Mouse (Mus musculus) gastrocnemius, postnatal 14 days (tissue): ENCODE data around the gene Srrm2. TPM values are rescaled to one million over a fixed set of nuclear protein-coding genes. Genes with fewer than 3 reads are reported as not detected.

Experiments used
- DNase-seq: peaks from one replicate; pipeline ENCODE4 v3.0.0; 2021; ENCODE audit warnings: mixed read lengths
- intact Hi-C: fragments of 180-260 bp; cut with DNase I; formaldehyde crosslinking; loops from one replicate; pipeline ENCODE4 v1.15.1; 2025; ENCODE audit warnings: low total_unique reads
- total RNA-seq, 2 experiments: library from RNA; stranded (reverse); gene quantifications; 2 replicates each; pipeline ENCODE4 v1.2.3; 2021

Gene Srrm2
- total RNA-seq, 2 experiments from 2014 or later, result 148 to 169 TPM

GRCm38 (mm10) chr17:23801627-23802026 is 11.3 kb downstream of the Srrm2 start:
- no peak for DNase-seq
- intact Hi-C loops, result no loop called here

GRCm38 (mm10) chr17:23802746-23803365 is 12.5 kb downstream of the Srrm2 start:
- peak; percentile 99 for DNase-seq
- intact Hi-C loops, result no loop called here

GRCm38 (mm10) chr17:23803366-23804041 is 13.2 kb downstream of the Srrm2 start:
- DNase-seq, result peak; percentile 78
- intact Hi-C loops, result no loop called here

- intact Hi-C loops, result no loop called here
- no peak for DNase-seq
Measured at GRCm38 (mm10) chr17:23804426-23805085, 14.2 kb downstream of the Srrm2 start.

- intact Hi-C loops, result no loop called here
Measured at GRCm38 (mm10) chr17:23806867-23807266, 16.5 kb downstream of the Srrm2 start.

GRCm38 (mm10) chr17:23807918-23808317 is 17.6 kb downstream of the Srrm2 start:
- intact Hi-C loops, result no loop called here
- no peak for DNase-seq

More at GRCm38 (mm10) chr17:23806867-23807266, 16.5 kb downstream of the Srrm2 start:
- no peak for DNase-seq

GRCm38 (mm10) chr17:23815641-23816040 is 25.3 kb downstream of the Srrm2 start:
- intact Hi-C loops, result no loop called here
- no peak for DNase-seq

- DNase-seq, result no peak
- intact Hi-C loops, result no loop called here
Measured at GRCm38 (mm10) chr17:23818579-23818978, 28.2 kb downstream of the Srrm2 start.

GRCm38 (mm10) chr17:23819235-23819634 is 28.9 kb downstream of the Srrm2 start:
- no peak for DNase-seq
- intact Hi-C loops, result no loop called here

- DNase-seq, result no peak
- intact Hi-C loops, result no loop called here
Measured at GRCm38 (mm10) chr17:23820731-23821130, 30.4 kb downstream of the Srrm2 start.

- no peak for DNase-seq
- intact Hi-C loops, result no loop called here
Measured at GRCm38 (mm10) chr17:23822094-23822493, 31.8 kb downstream of the Srrm2 start.

GRCm38 (mm10) chr17:23823018-23823417 is 32.7 kb downstream of the Srrm2 start:
- intact Hi-C loops, result no loop called here
- DNase-seq, result no peak

- intact Hi-C loops, result no loop called here
- DNase-seq, result no peak
Measured at GRCm38 (mm10) chr17:23823614-23824013, 33.3 kb downstream of the Srrm2 start.

GRCm38 (mm10) chr17:23825591-23825990 is 35.3 kb downstream of the Srrm2 start:
- intact Hi-C loops, result no loop called here
- no peak for DNase-seq

- intact Hi-C loops, result no loop called here
- peak; percentile 49 for DNase-seq
Measured at GRCm38 (mm10) chr17:23828271-23829001, 38.1 kb downstream of the Srrm2 start.

GRCm38 (mm10) chr17:23829064-23829619 is 38.8 kb downstream of the Srrm2 start, which contains the start of gene Elob:
Elob (minus strand) TSS chr17:23829136.
- intact Hi-C loops, result no loop called here
- DNase-seq, result peak; percentile 89

- intact Hi-C loops, result no loop called here
- DNase-seq, result no peak
Measured at GRCm38 (mm10) chr17:23831201-23831600, 40.9 kb downstream of the Srrm2 start.

- no peak for DNase-seq
- intact Hi-C loops, result no loop called here
Measured at GRCm38 (mm10) chr17:23836006-23836575, 45.8 kb downstream of the Srrm2 start, which contains the start of gene Prss33. Prss33 (minus strand) TSS chr17:23836056.

- intact Hi-C loops, result loop anchor here (5.0 kb wide), 1 partner anchor 64 kb away; no protein-coding TSS in a partner anchor
- DNase-seq, result no peak
Measured at GRCm38 (mm10) chr17:23841145-23841544, 50.8 kb downstream of the Srrm2 start.
